Mouse (Mus musculus): ENCODE results near the gene Akap1. TPM values are rescaled to one million over a fixed set of nuclear protein-coding genes. Genes with fewer than 3 reads are reported as not detected.

Akap1 gene
- polyA plus RNA-seq, 1 experiment from 2014 or later = 24.3 TPM

- Histone ChIP-seq H3K4me3 (ENCODE audit: low read length) (no peak overlapping the region), H3K27me3 (ENCODE audit: insufficient read depth, low read length) (no peaks in the 10 kb centered on the region), H3K4me1 (ENCODE audit: insufficient read depth, low read length) (no peaks in the 10 kb centered on the region), H3K4me2 (replicated peaks; ENCODE audit: low read depth, low read length) (no peak overlapping the region), H3K9ac (replicated peaks; ENCODE audit: low read length) (no peak overlapping the region), H3K27ac (ENCODE audit: low read length) (no peak overlapping the region), H3K36me3 (ENCODE audit: insufficient read depth, low read length) (no peaks in the 10 kb centered on the region), H3K9me3 (ENCODE audit: low read length) (no peaks in the 10 kb centered on the region)
- 85% methylated on average over 2 of the region's 2 CpGs for whole genome bisulfite sequencing
- no peak for ATAC-seq (ENCODE audit: low FRiP score, low TSS enrichment)
Observed at GRCm38 (mm10) chr11:88888996-88889395, 24.6 kb upstream of the Akap1 start.

- Histone ChIP-seq H3K4me2 (replicated peaks; ENCODE audit: low read depth, low read length) (no peak overlapping the region), H3K4me1 (ENCODE audit: insufficient read depth, low read length) (no peaks in the 10 kb centered on the region), H3K9ac (replicated peaks; ENCODE audit: low read length) (no peak overlapping the region), H3K27me3 (ENCODE audit: insufficient read depth, low read length) (no peaks in the 10 kb centered on the region), H3K27ac (ENCODE audit: low read length) (no peak overlapping the region), H3K9me3 (ENCODE audit: low read length) (no peaks in the 10 kb centered on the region), H3K36me3 (ENCODE audit: insufficient read depth, low read length) (no peaks in the 10 kb centered on the region), H3K4me3 (ENCODE audit: low read length) (no peak overlapping the region)
- no peak for ATAC-seq (ENCODE audit: low FRiP score, low TSS enrichment)
- WGBS = 69% methylated on average over 8 of the region's 8 CpGs
Observed at GRCm38 (mm10) chr11:88884376-88885065, 20.1 kb upstream of the Akap1 start.

GRCm38 (mm10) chr11:88878011-88878410 lies 13.6 kb upstream of the Akap1 start:
- peaks cover 11% of the 10 kb centered on the region for H3K9me3 ChIP-seq (ENCODE audit: low read length)
- no peak overlapping the region for H3K4me2 ChIP-seq (replicated peaks; ENCODE audit: low read depth, low read length)
- H3K36me3 ChIP-seq (ENCODE audit: insufficient read depth, low read length) = no peaks in the 10 kb centered on the region
- no peak overlapping the region for H3K27ac ChIP-seq (ENCODE audit: low read length)
- H3K27me3 ChIP-seq (ENCODE audit: insufficient read depth, low read length) = 0 out of 2 replicates have a peak, but pooled peaks cover 3% of the 10 kb centered on the region
- H3K9ac ChIP-seq (replicated peaks; ENCODE audit: low read length) = no peak overlapping the region
- no peak overlapping the region for H3K4me3 ChIP-seq (ENCODE audit: low read length)
- WGBS = 92% methylated on average over 12 of the region's 12 CpGs
- ATAC-seq (ENCODE audit: low FRiP score, low TSS enrichment) = no peak
- no peaks in the 10 kb centered on the region for H3K4me1 ChIP-seq (ENCODE audit: insufficient read depth, low read length)

- Histone ChIP-seq H3K4me3 (ENCODE audit: low read length) (peak overlapping the region; percentile 41), H3K36me3 (ENCODE audit: insufficient read depth, low read length) (no peaks in the 10 kb centered on the region), H3K4me1 (ENCODE audit: insufficient read depth, low read length) (no peaks in the 10 kb centered on the region), H3K9me3 (ENCODE audit: low read length) (peaks cover 11% of the 10 kb centered on the region), H3K27ac (ENCODE audit: low read length) (no peak overlapping the region), H3K4me2 (replicated peaks; ENCODE audit: low read depth, low read length) (peak overlapping the region; percentile 66), H3K9ac (replicated peaks; ENCODE audit: low read length) (peak overlapping the region; percentile 45), H3K27me3 (ENCODE audit: insufficient read depth, low read length) (0 out of 2 replicates have a peak, but pooled peaks cover 3% of the 10 kb centered on the region)
- WGBS = 4% methylated on average over 10 of the region's 10 CpGs
- ATAC-seq (ENCODE audit: low FRiP score, low TSS enrichment) = no peak
Observed at GRCm38 (mm10) chr11:88873667-88874030, 9.3 kb upstream of the Akap1 start.

GRCm38 (mm10) chr11:88873027-88873666 lies 8.8 kb upstream of the Akap1 start:
- ATAC-seq (ENCODE audit: low FRiP score, low TSS enrichment) = no peak
- peak overlapping the region; percentile 41 for H3K4me3 ChIP-seq (ENCODE audit: low read length)
- H3K4me1 ChIP-seq (ENCODE audit: insufficient read depth, low read length) = no peaks in the 10 kb centered on the region
- H3K9me3 ChIP-seq (ENCODE audit: low read length) = peaks cover 6% of the 10 kb centered on the region
- no peak overlapping the region for H3K27ac ChIP-seq (ENCODE audit: low read length)
- H3K27me3 ChIP-seq (ENCODE audit: insufficient read depth, low read length) = 0 out of 2 replicates have a peak, but pooled peaks cover 3% of the 10 kb centered on the region
- peak overlapping the region; percentile 45 for H3K9ac ChIP-seq (replicated peaks; ENCODE audit: low read length)
- WGBS = 4% methylated on average over 20 of the region's 20 CpGs
- peak overlapping the region; percentile 66 for H3K4me2 ChIP-seq (replicated peaks; ENCODE audit: low read depth, low read length)
- H3K36me3 ChIP-seq (ENCODE audit: insufficient read depth, low read length) = no peaks in the 10 kb centered on the region

GRCm38 (mm10) chr11:88869443-88869842 lies 5.1 kb upstream of the Akap1 start:
- H3K4me1 ChIP-seq (ENCODE audit: insufficient read depth, low read length) = no peaks in the 10 kb centered on the region
- WGBS = 56% methylated on average over 2 of the region's 2 CpGs
- no peak overlapping the region for H3K27ac ChIP-seq (ENCODE audit: low read length)
- H3K36me3 ChIP-seq (ENCODE audit: insufficient read depth, low read length) = no peaks in the 10 kb centered on the region
- no peaks in the 10 kb centered on the region for H3K9me3 ChIP-seq (ENCODE audit: low read length)
- no peak for ATAC-seq (ENCODE audit: low FRiP score, low TSS enrichment)
- no peak overlapping the region for H3K9ac ChIP-seq (replicated peaks; ENCODE audit: low read length)
- H3K27me3 ChIP-seq (ENCODE audit: insufficient read depth, low read length) = 0 out of 2 replicates have a peak, but pooled peaks cover 3% of the 10 kb centered on the region
- no peak overlapping the region for H3K4me2 ChIP-seq (replicated peaks; ENCODE audit: low read depth, low read length)
- H3K4me3 ChIP-seq (ENCODE audit: low read length) = no peak overlapping the region

- Histone ChIP-seq H3K27ac (ENCODE audit: low read length) (peak overlapping the region; percentile 29; the same call in 1 of the 2 replicates), H3K36me3 (ENCODE audit: insufficient read depth, low read length) (no peaks in the 10 kb centered on the region)
- under 1% methylated on average over 49 of the region's 49 CpGs for WGBS
Observed at GRCm38 (mm10) chr11:88863904-88864457, 405 bp downstream of the Akap1 start.

GRCm38 (mm10) chr11:88863071-88863903 lies 1.1 kb downstream of the Akap1 start:
- Histone ChIP-seq H3K27me3 (ENCODE audit: insufficient read depth, low read length) (no peaks in the 10 kb centered on the region), H3K4me1 (ENCODE audit: insufficient read depth, low read length) (peaks cover 21% of the 10 kb centered on the region), H3K4me2 (replicated peaks; ENCODE audit: low read depth, low read length) (peak overlapping the region; percentile 97), H3K27ac (ENCODE audit: low read length) (0 out of 2 replicates have a peak overlapping the region, but pooled peaks have one; percentile 24), H3K9ac (replicated peaks; ENCODE audit: low read length) (peak overlapping the region; percentile 82), H3K9me3 (ENCODE audit: low read length) (no peaks in the 10 kb centered on the region), H3K4me3 (ENCODE audit: low read length) (peak overlapping the region; percentile 81), H3K36me3 (ENCODE audit: insufficient read depth, low read length) (no peaks in the 10 kb centered on the region)
- 0 out of 2 replicates have a peak, but pooled peaks have one; percentile 1 for ATAC-seq (ENCODE audit: low FRiP score, low TSS enrichment)
- WGBS = under 1% methylated on average over 32 of the region's 32 CpGs

More at GRCm38 (mm10) chr11:88863904-88864457, 405 bp downstream of the Akap1 start:
- H3K9ac ChIP-seq (replicated peaks; ENCODE audit: low read length) = peak overlapping the region; percentile 82
- H3K4me3 ChIP-seq (ENCODE audit: low read length) = peak overlapping the region; percentile 81
- peak; percentile 54 for ATAC-seq (ENCODE audit: low FRiP score, low TSS enrichment)
- H3K27me3 ChIP-seq (ENCODE audit: insufficient read depth, low read length) = no peaks in the 10 kb centered on the region
- peak overlapping the region; percentile 97 for H3K4me2 ChIP-seq (replicated peaks; ENCODE audit: low read depth, low read length)
- peaks cover 21% of the 10 kb centered on the region for H3K4me1 ChIP-seq (ENCODE audit: insufficient read depth, low read length)
- H3K9me3 ChIP-seq (ENCODE audit: low read length) = no peaks in the 10 kb centered on the region

- no peak for ATAC-seq (ENCODE audit: low FRiP score, low TSS enrichment)
- Histone ChIP-seq H3K27me3 (ENCODE audit: insufficient read depth, low read length) (no peaks in the 10 kb centered on the region), H3K27ac (ENCODE audit: low read length) (no peak overlapping the region), H3K9ac (replicated peaks; ENCODE audit: low read length) (peak overlapping the region; percentile 82), H3K4me1 (ENCODE audit: insufficient read depth, low read length) (peaks cover 26% of the 10 kb centered on the region), H3K4me3 (ENCODE audit: low read length) (peak overlapping the region; percentile 81), H3K4me2 (replicated peaks; ENCODE audit: low read depth, low read length) (peak overlapping the region; percentile 97), H3K36me3 (ENCODE audit: insufficient read depth, low read length) (no peaks in the 10 kb centered on the region), H3K9me3 (ENCODE audit: low read length) (no peaks in the 10 kb centered on the region)
- 79% methylated on average over 2 of the region's 2 CpGs for WGBS
Observed at GRCm38 (mm10) chr11:88862355-88862754, 2.0 kb downstream of the Akap1 start.

Data from kidney, embryonic 16.5 days (tissue).